Mouse (Mus musculus) mouse embryonic stem cell (cell line): ENCODE measurements around the gene Gm20388.

Experiments used
- in situ Hi-C, 2 experiments: fragments of 300-500 bp; cut with MboI; formaldehyde crosslinking; loops; 1 replicate in 1 of 2; 3 replicates in 1 of 2; pipeline ENCODE4 v1.14.3; 2019 to 2020; ENCODE audit warnings: low sequenced_read_pairs in 2 of 2, low pct_unique_long_range_greater_than_20kb in 1 of 2, mixed read lengths in 1 of 2; ENCODE audit not compliant: unreplicated experiment in 1 of 2

Gm20388 gene

DNA sequence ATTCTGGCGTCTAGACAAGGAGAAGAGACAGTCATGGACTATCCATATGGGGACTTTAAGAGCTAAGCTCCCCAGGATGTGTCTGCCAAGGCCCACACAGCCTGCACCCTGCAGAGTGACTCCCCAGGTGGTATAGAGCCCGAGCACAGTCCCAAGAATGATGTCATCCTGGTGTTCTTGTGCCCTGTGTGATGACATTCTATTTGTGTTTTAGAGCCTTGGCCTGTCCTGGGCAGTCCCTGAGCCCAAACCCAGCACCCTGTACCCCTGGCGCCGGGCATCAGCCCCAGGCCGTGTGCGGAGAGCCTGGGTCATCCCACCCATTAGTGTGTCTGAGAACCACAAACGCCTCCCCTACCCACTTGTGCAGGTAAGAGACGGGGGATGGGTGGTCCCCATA is 2945.6 kb downstream of the Gm20388 start:
- in situ Hi-C loops: no loop called here

DNA sequence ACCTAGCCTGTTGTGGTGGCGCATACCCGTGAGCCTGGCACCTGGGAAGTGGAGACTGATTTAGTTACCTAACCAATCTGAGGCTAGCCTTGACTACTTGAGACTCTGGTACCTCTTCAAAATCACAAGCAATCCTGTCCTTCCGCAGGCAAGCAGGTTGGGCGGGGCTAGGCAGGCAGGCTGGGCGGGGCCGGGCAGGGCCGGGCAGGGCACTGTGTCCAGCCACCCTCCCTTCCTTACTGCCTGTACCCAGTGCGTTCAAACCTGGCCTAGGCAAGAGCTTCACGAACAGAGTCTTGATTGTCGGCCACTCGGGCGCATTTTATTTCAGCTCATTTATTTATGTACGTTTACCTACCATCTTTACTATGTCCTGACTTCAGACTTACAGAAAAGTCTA is 2949.2 kb downstream of the Gm20388 start:
- in situ Hi-C loops: no loop called here

DNA sequence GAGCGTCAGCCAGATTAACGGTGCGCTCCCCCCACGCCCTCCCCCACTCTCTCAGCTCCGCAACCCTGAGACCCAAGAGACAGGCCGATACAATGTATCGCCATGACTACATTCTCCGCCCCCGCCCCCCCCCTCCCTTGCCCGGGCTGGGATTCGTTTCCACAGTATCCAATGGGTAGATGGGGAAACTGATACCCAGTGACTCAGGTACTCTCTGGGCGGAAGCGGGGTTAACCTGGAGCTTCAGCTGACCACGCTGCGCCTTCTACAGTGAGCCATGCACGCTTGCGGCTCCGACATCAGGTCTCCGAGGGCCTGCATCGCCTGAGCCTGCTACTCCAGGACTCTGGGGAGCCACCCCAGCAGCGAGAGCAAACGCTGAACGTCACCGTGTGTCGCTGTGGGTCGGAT is 2954.1 kb downstream of the Gm20388 start:
- in situ Hi-C loops: no loop called here

- in situ Hi-C loops: no loop called here
Observed at GRCm38 (mm10) chr8:122865441-122865840, 2954.8 kb downstream of the Gm20388 start.

DNA sequence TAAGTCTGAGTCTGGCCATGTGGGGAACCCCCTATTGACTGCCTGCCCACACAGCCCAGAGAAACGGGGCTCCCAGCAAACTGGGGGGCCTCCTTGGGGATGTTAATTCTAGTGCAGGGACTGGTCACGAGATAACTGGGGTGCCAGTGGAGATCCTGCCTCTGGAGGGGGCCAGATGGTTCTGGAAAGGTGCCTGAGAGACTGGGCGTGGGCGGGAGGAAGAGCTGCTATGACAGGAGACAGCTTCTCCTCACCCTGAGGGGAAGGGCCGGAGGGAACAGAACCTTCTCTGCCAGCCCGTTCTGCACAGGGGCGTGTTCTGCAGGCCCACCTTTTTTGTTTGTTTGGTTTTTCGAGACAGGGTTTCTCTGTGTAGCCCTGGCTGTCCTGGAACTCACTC is 2955.6 kb downstream of the Gm20388 start:
- in situ Hi-C loops: no loop called here

- in situ Hi-C loops: no loop called here
Observed at GRCm38 (mm10) chr8:122867982-122868381, 2957.3 kb downstream of the Gm20388 start.

GRCm38 (mm10) chr8:122870377-122870863 is 2959.8 kb downstream of the Gm20388 start:
- in situ Hi-C loops: no loop called here

DNA sequence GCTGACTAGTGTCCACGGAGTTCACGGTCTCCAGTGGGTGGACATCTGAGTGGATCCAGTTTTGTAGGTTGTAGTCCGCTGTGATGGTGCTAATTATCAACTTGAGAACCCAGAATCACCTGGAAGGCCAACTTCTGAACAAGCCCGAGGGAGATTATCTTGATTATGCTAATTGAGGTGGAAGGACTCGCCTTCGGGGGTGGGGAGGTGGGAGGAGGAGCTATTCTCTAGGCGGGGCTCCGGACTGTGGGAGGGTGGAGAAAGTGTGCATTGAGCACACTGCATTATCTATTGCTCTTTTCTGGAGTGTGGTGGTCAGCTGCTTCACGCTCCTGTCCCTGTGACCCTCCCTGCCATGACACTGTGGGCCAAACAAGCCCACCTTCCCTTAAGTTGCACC is 2961.0 kb downstream of the Gm20388 start:
- in situ Hi-C loops: no loop called here

- in situ Hi-C loops: no loop called here
Observed at GRCm38 (mm10) chr8:122873171-122873570, 2962.5 kb downstream of the Gm20388 start.

DNA sequence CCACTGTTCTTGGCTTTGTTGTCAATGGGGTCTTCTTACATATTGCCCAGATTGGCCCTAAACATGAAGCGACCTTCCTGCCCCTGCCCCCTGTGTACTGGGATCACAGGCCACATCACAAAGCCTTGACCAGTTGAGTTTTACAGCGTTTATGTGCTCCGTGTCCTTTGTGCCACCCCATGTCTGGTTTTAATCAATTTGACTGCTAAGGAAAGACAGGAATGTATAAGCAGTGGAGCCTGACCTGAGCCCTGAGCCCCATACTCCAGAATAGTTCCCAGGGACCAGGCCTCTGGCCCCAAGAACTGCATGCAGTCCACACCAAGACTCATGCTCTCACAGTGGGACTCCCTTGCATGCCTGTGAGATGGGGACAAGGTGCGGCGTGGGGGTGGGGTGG is 2964.5 kb downstream of the Gm20388 start:
- in situ Hi-C loops: no loop called here

DNA sequence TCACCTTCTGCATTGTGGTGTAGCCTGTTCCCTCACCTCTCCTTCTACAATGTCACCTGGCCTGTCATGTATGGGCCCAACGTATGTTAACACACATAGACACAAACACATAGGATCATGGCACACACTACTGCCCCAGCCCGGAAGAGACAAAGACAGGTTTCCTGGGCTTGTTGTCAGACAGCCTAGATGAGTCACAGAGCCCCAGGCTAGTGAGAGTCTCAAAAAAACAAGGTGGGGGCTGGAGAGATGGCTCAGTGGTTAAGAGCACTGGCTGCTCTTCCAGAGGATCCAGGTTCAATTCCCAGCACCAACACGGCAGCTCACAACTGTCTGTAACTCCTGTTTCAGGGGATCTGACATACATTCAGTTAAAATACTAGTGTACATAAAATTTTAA is 2967.6 kb downstream of the Gm20388 start:
- in situ Hi-C loops: no loop called here

DNA sequence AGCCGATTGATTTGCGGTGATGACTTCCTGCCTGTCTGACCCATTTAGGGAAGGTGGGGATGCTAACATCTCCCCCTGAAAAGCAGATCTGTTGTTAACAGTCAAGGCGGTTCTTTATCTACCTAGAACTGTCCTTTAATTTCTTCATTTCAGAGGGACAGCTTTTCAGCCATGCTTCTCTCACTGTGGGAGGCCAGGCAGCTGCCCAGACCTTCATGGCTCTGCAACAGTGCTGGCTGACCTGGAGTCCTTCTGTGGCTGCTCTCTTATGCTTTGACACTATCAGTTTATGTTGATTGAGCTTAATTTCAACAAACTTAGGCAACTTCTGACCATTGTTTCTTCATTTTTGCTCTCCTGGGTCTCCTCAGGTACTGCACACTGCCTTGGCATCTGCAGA is 2969.7 kb downstream of the Gm20388 start:
- in situ Hi-C loops: no loop called here

DNA sequence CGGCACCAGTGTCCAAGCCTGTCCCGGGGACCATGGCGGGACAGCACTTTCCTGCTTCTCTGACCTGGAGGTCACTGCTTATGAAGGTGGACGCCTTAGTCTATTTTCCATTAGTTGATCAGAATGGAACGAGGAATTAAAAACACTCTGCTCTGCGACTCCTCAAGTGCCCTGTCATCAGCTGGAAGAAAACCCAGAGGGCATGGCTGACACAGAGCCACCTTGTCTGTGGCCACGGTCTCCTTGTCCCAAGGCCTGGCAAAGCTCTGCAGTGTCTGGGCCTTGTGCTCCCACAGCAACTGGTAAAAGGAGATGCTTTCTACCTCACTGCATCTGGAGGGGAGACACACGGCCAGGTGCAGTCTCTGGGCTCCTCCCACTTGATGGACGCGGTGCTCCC is 2973.0 kb downstream of the Gm20388 start:
- in situ Hi-C loops: no loop called here

DNA sequence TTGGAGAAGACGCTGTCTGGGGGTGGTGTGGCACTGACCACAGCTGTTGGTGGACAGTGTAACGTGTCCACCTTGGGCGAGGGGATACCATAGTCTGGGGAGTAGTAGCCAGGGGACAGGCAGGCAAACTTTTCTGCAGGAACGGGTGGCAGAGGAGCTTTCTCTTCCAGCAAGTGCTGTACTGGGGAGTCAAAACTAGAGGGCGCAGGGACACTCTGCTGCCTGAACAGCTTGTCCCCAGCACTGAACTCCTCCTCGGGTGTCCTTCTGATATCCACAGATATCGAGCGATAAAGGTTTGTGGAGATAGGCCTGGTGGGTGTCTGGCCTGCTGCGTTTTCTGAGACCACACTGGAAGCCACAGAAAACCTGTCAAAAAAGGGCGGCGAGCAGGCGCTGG is 2980.8 kb downstream of the Gm20388 start:
- in situ Hi-C loops: no loop called here

DNA sequence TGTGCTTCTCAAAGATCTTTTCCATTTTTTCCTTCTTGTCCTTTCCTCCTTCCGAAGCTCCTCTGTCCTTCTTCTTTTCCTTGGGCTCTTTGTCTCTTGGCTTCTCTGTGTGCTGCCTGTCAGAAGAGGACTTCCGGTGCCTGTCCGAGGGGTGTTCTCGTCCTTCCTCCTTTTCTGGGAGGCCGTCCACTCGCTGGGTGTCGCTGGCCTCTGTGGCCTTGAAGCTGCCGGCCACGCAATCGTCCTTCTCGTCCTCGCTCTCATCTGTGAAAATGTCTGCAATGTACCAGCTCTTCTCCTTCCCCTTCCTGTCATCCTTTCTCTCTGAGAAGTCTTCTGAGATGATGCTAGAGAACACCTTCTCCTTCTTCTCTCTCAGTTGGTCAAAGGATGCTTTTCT is 2982.8 kb downstream of the Gm20388 start:
- in situ Hi-C loops: no loop called here

- in situ Hi-C loops: no loop called here
Observed at GRCm38 (mm10) chr8:122896317-122896716, 2985.7 kb downstream of the Gm20388 start.

- in situ Hi-C loops: no loop called here
Observed at GRCm38 (mm10) chr8:122897200-122897599, 2986.6 kb downstream of the Gm20388 start.

- in situ Hi-C loops: no loop called here
Observed at GRCm38 (mm10) chr8:122898018-122898417, 2987.4 kb downstream of the Gm20388 start.

GRCm38 (mm10) chr8:122898473-122898872 is 2987.8 kb downstream of the Gm20388 start:
- in situ Hi-C loops: no loop called here

- in situ Hi-C loops: no loop called here
Observed at GRCm38 (mm10) chr8:122899085-122899484, 2988.4 kb downstream of the Gm20388 start.

DNA sequence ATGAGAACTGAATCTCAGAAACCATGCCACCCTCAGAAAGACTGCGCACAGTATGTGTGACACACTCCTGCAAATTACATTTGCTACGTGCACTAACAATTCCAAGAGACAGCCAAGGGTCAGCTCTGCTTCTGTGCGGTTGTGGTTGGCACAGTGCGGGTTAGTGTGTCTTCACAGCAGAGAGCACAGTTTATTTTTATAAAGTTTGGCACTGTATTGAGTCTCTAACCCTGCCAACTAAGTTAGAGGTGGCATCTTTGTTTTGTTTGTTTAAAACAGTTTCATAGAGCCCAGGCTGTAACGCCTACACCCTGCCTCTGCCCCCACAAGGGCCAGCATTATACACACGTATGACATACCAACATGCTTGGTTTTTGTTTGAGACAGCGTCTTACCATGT is 2990.8 kb downstream of the Gm20388 start:
- in situ Hi-C loops: no loop called here
